Mouse (Mus musculus) ES-Bruce4 (cell line): ENCODE results near the gene Spg21. TPM values are rescaled to one million over a fixed set of nuclear protein-coding genes. Genes with fewer than 3 reads are reported as not detected.

Experiments used
- H3K27ac ChIP-seq: 2 replicates; pipeline ENCODE4 v1.5.1; 2012; ENCODE audit warnings: low read length, inconsistent platforms; ENCODE audit not compliant: insufficient read depth
- H3K27me3 ChIP-seq: 2 replicates; pipeline ENCODE4 v1.6.1; 2012; ENCODE audit warnings: mild to moderate bottlenecking, low read length, inconsistent platforms; ENCODE audit not compliant: control insufficient read depth, poor library complexity, insufficient read depth, severe bottlenecking
- H3K36me3 ChIP-seq: 2 replicates; pipeline ENCODE4 v1.6.1; 2012; ENCODE audit warnings: inconsistent platforms, mild to moderate bottlenecking, low read length, moderate library complexity; ENCODE audit not compliant: control insufficient read depth, poor library complexity, insufficient read depth, severe bottlenecking
- H3K4me1 ChIP-seq: one replicate; pipeline ENCODE4 v1.8.1; 2011; ENCODE audit warnings: low read length; ENCODE audit not compliant: control insufficient read depth, insufficient read depth
- H3K4me3 ChIP-seq: 2 replicates; pipeline ENCODE4 v1.5.1; 2011; ENCODE audit warnings: low read depth, mild to moderate bottlenecking, low read length
- H3K9ac ChIP-seq: 2 replicates; pipeline ENCODE4 v1.6.1; 2012; ENCODE audit warnings: low read depth, mild to moderate bottlenecking, inconsistent platforms; ENCODE audit not compliant: poor library complexity, severe bottlenecking
- H3K9me3 ChIP-seq: replicated peaks from 2 replicates; pipeline ENCODE4 v1.6.1; 2012; ENCODE audit warnings: mild to moderate bottlenecking, low read length, inconsistent platforms; ENCODE audit not compliant: control insufficient read depth, poor library complexity, insufficient read depth, severe bottlenecking
- CTCF ChIP-seq: IDR thresholded peaks from one replicate; pipeline ENCODE4 v1.8.1; 2011; ENCODE audit warnings: low read depth, low read length
- EP300 ChIP-seq: IDR thresholded peaks from 2 replicates; pipeline ENCODE4 v1.6.1; 2011; ENCODE audit warnings: low read depth, low read length; ENCODE audit not compliant: insufficient read depth
- POLR2A ChIP-seq: IDR thresholded peaks from one replicate; pipeline ENCODE4 v1.8.1; 2011; ENCODE audit warnings: low read length; ENCODE audit not compliant: insufficient read depth
- polyA plus RNA-seq: library from polyadenylated mRNA; stranded (reverse); fragments of >200 nt; gene quantifications from 2 replicates; pipeline ENCODE4 v1.2.4, GENCODE M21; 2011; ENCODE audit warnings: low read depth; ENCODE audit not compliant: missing spikeins, insufficient read depth, insufficient read length

Gene Spg21
- polyA plus RNA-seq, 1 experiment: 50.8 TPM

- no peaks in the 10 kb centered on the region for H3K4me1 ChIP-seq
- H3K27me3 ChIP-seq: no peaks in the 10 kb centered on the region
- H3K36me3 ChIP-seq: peaks cover 6% of the 10 kb centered on the region; the same call in 1 of the 2 replicates
- H3K9ac ChIP-seq: no peak overlapping the region
- H3K4me3 ChIP-seq: no peak overlapping the region
- no peak overlapping the region for H3K27ac ChIP-seq
- TF ChIP-seq EP300: no peak
- no peaks in the 10 kb centered on the region for H3K9me3 ChIP-seq
Measured at GRCm38 (mm10) chr9:65462544-65462943, 1.8 kb downstream of the Spg21 start.

GRCm38 (mm10) chr9:65464161-65464560, 3.4 kb downstream of the Spg21 start:
- no peaks in the 10 kb centered on the region for H3K4me1 ChIP-seq

GRCm38 (mm10) chr9:65465241-65465640, 4.5 kb downstream of the Spg21 start:
- no peak overlapping the region for H3K9ac ChIP-seq
- H3K36me3 ChIP-seq: peaks cover 12% of the 10 kb centered on the region
- TF ChIP-seq POLR2A (no peak), EP300 (no peak), CTCF (no peak)
- no peak overlapping the region for H3K4me3 ChIP-seq
- H3K27me3 ChIP-seq: no peaks in the 10 kb centered on the region
- no peaks in the 10 kb centered on the region for H3K9me3 ChIP-seq
- no peaks in the 10 kb centered on the region for H3K4me1 ChIP-seq
- no peak overlapping the region for H3K27ac ChIP-seq

More at GRCm38 (mm10) chr9:65464161-65464560, 3.4 kb downstream of the Spg21 start:
- H3K9me3 ChIP-seq: no peaks in the 10 kb centered on the region
- no peak overlapping the region for H3K27ac ChIP-seq
- H3K36me3 ChIP-seq: peaks cover 8% of the 10 kb centered on the region
- no peaks in the 10 kb centered on the region for H3K27me3 ChIP-seq
- H3K9ac ChIP-seq: no peak overlapping the region
- H3K4me3 ChIP-seq: no peak overlapping the region
- no peak for TF ChIP-seq EP300
- no peak for TF ChIP-seq POLR2A
- no peak for TF ChIP-seq CTCF

GRCm38 (mm10) chr9:65467686-65468085, 6.9 kb downstream of the Spg21 start:
- H3K4me3 ChIP-seq: no peak overlapping the region
- H3K27ac ChIP-seq: no peak overlapping the region
- H3K27me3 ChIP-seq: no peaks in the 10 kb centered on the region
- TF ChIP-seq CTCF: no peak
- no peak for TF ChIP-seq EP300
- TF ChIP-seq POLR2A: no peak
- H3K9me3 ChIP-seq: no peaks in the 10 kb centered on the region
- no peak overlapping the region for H3K9ac ChIP-seq
- H3K4me1 ChIP-seq: no peaks in the 10 kb centered on the region
- H3K36me3 ChIP-seq: peaks cover 14% of the 10 kb centered on the region

- Histone ChIP-seq H3K27ac (no peak overlapping the region), H3K9me3 (no peaks in the 10 kb centered on the region)
- TF ChIP-seq POLR2A: no peak
- TF ChIP-seq CTCF: no peak
- no peak for TF ChIP-seq EP300
Measured at GRCm38 (mm10) chr9:65472769-65473168, 12.0 kb downstream of the Spg21 start.

GRCm38 (mm10) chr9:65479158-65479557, 18.4 kb downstream of the Spg21 start:
- TF ChIP-seq POLR2A (no peak), EP300 (no peak), CTCF (no peak)
- peaks cover 16% of the 10 kb centered on the region for H3K36me3 ChIP-seq
- no peaks in the 10 kb centered on the region for H3K9me3 ChIP-seq
- H3K4me1 ChIP-seq: no peaks in the 10 kb centered on the region
- no peak overlapping the region for H3K27ac ChIP-seq
- H3K9ac ChIP-seq: no peak overlapping the region
- H3K4me3 ChIP-seq: no peak overlapping the region
- H3K27me3 ChIP-seq: no peaks in the 10 kb centered on the region

More at GRCm38 (mm10) chr9:65472769-65473168, 12.0 kb downstream of the Spg21 start:
- Histone ChIP-seq H3K4me1 (no peaks in the 10 kb centered on the region), H3K9ac (no peak overlapping the region), H3K27me3 (no peaks in the 10 kb centered on the region), H3K36me3 (peaks cover 14% of the 10 kb centered on the region), H3K4me3 (no peak overlapping the region)
